Mouse (Mus musculus) liver, adult 2 months (tissue): ENCODE results near the gene Nrp2.

Experiments used
- CTCF ChIP-seq: fragments of 200-500 bp; IDR thresholded peaks from 2 replicates; pipeline ENCODE4 v1.5.1; 2011; ENCODE audit warnings: low read depth, low read length, control low read depth
- POLR2A ChIP-seq: fragments of 200-500 bp; IDR thresholded peaks from 2 replicates; pipeline ENCODE4 v1.6.1; 2011; ENCODE audit warnings: low read length, control low read depth; ENCODE audit not compliant: insufficient read depth; ENCODE audit errors: extremely low read depth

DNA sequence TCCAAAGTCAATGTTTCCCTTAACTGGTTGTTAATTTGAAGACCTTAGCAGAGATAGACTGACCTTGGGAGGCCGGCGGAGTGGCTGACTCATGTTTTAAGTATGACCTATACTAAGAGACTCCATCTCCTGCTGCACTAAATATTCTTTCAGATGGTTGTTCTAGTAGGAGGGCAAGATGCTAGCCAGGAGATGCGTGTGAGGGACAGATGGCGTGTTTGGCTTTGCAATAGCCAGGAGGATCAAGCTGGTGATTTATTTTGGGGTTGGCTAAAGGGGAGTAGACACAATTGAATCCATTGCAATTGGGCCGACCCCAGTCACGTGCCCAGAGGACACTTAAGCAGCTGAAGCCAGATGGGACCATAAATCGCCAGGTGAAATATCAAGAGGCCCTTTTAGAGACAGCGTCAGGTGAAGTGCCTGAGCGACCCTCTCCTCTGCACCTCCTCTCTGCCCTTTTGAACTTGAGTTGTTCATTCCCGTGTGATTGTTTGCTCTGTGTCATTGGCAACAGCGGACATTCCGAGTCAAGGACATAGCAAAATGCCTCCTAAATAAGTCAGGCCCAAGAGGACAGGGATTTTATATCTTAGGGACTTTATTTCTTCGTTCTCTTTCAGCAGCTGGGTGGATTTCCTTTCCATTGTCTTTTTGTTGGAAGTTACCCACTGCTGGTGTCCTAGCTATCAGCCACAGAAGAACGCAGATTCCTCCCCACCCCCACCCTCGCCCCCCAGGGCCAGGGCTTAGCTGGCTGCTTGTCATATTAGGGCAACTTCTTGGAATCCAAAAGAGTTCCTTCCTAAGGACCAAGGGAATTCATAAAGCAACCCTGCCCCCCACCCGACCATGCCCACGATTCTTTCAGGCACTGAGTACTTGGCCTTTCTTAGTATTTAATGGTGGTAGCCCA lies 74.5 kb downstream of the Nrp2 start:
- TF ChIP-seq CTCF (no peak), POLR2A (no peak)
